Mouse (Mus musculus) neural tube, embryonic 11.5 days (tissue): ENCODE results near the gene Vmn1r171. TPM values are rescaled to one million over a fixed set of nuclear protein-coding genes. Genes with fewer than 3 reads are reported as not detected.
"Not testable (repeated sequence)": the region's sequence is repeated elsewhere in the genome, so short reads cannot be mapped to it uniquely, and the experiment has no call there.

ENCODE experiments used
- ATAC-seq: fragments of 200-750 bp; cut with Nextera tagmentation; 2 replicates; pipeline ENCODE4 v1.8.0; 2017; ENCODE audit warnings: moderate number of reproducible peaks, mild to moderate bottlenecking, moderate TSS enrichment, moderate library complexity; ENCODE audit not compliant: insufficient read depth, low FRiP score, low TSS enrichment
- DNase-seq: peaks from one replicate; pipeline ENCODE4 v3.0.0-alpha.2; 2015; ENCODE audit warnings: low spot score
- H3K27ac ChIP-seq: fragments of 300-500 bp; sonication (generic); 2 replicates; pipeline ENCODE4 v1.5.1; 2014; ENCODE audit warnings: low read depth, mild to moderate bottlenecking, low read length
- H3K27me3 ChIP-seq: fragments of 300-500 bp; sonication (generic); 2 replicates; pipeline ENCODE4 v1.6.1; 2014; ENCODE audit warnings: mild to moderate bottlenecking, low read length, mixed read lengths; ENCODE audit not compliant: control insufficient read depth, insufficient read depth
- H3K36me3 ChIP-seq: fragments of 300-500 bp; sonication (generic); 2 replicates; pipeline ENCODE4 v1.6.1; 2014; ENCODE audit warnings: mild to moderate bottlenecking, low read length, moderate library complexity, mixed read lengths; ENCODE audit not compliant: control insufficient read depth, insufficient read depth
- H3K4me1 ChIP-seq: fragments of 300-500 bp; sonication (generic); 2 replicates; pipeline ENCODE4 v1.6.1; 2014; ENCODE audit warnings: low read length, mixed read lengths; ENCODE audit not compliant: control insufficient read depth, insufficient read depth
- H3K4me2 ChIP-seq: fragments of 300-500 bp; sonication (generic); 2 replicates; pipeline ENCODE4 v1.6.1; 2014; ENCODE audit warnings: low read depth, mild to moderate bottlenecking, moderate library complexity
- H3K4me3 ChIP-seq: fragments of 300-500 bp; sonication (generic); 2 replicates; pipeline ENCODE4 v1.5.1; 2014; ENCODE audit warnings: low read depth, low read length
- H3K9ac ChIP-seq: fragments of 300-500 bp; sonication (generic); 2 replicates; pipeline ENCODE4 v1.6.1; 2014; ENCODE audit warnings: mild to moderate bottlenecking, low read length
- H3K9me3 ChIP-seq: fragments of 300-500 bp; sonication (generic); 2 replicates; pipeline ENCODE4 v1.6.1; 2016; ENCODE audit warnings: low read length; ENCODE audit not compliant: control insufficient read depth
- WGBS: fragments of 180-500 bp; shearing (Covaris S2); extraction: QIAGEN DNeasy Blood & Tissue Kit; methylation state at CpG from one replicate; pipeline ENCODE4 v1.1.7; 2014; 5-methylcytosine and 5-hydroxymethylcytosine counted together
- polyA plus RNA-seq: library from polyadenylated mRNA; unstranded; fragments of >200 nt; fragmentation: Nextera tagmentation; extraction: Ambion mirVana; gene quantifications from 2 replicates; pipeline ENCODE4 v1.2.1, GENCODE M21; 2014

The Vmn1r171 gene
- not detected in 2 replicates for polyA plus RNA-seq

DNA sequence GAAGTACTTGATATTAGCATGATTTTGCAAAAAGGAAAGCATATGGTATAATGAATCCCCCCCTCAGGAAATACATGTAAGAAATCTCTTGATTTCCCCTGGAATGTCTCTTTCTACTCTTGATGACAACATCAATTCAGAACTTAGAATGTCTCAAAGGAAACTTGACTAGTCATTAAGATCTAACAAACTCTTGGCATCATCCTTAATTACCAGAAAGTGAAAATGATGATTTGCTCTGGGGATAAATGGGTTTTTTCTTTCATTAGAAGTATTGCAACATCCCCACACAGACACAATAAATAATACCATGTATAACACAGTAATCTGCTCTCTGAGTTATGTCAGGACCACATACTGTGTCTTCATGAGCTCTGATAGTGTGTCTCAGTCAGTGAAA is at the start of gene Vmn1r171:
Gene Vmn1r171, plus strand, starts transcription at position 301 of the 400 bp plus-strand sequence.
- Histone ChIP-seq H3K27me3 (no peaks in the 10 kb centered on the region), H3K27ac (no peak within 1 kb of the TSS), H3K4me2 (no peak within 1 kb of the TSS), H3K4me3 (no peak within 1 kb of the TSS), H3K9ac (no peak within 1 kb of the TSS), H3K9me3 (no peaks in the 10 kb centered on the region), H3K36me3 (no peaks in the 10 kb centered on the region), H3K4me1 (no peaks in the 10 kb centered on the region)
- no peak for DNase-seq
- no peak for ATAC-seq

- not testable (repeated sequence) for H3K4me1 ChIP-seq, H3K9ac ChIP-seq, H3K27me3 ChIP-seq, H3K27ac ChIP-seq, ATAC-seq, H3K4me3 ChIP-seq, H3K9me3 ChIP-seq, H3K4me2 ChIP-seq, DNase-seq, H3K36me3 ChIP-seq
- WGBS = 46% methylated on average over 1 of the region's 1 CpGs
Measured at GRCm38 (mm10) chr7:23605875-23606274, 24.6 kb upstream of the Vmn1r171 start, which contains the start of gene Vmn1r170. Vmn1r170 (plus strand) TSS chr7:23606175.

DNA sequence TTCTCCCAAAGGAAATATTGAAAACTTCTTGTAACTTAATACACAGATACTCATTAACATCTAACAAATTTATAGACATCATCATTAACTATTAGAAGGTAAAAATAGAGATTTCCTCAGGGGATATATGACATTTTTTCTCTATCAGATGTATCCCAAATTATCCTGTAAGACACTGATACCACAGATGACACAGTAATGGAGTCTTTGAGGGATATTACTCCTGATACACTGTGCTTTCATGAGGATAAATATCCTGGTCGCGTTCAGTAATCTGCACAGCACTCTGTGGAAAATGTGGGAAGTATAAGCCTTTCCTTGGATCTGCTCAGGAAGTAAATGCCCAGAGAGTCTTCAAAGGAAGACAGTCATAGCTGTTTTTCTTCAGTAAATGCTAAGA is 27.5 kb downstream of the Vmn1r171 start, which contains the start of gene Vmn1r172:
Gene Vmn1r172, plus strand, starts transcription at position 301 of the 400 bp plus-strand sequence.
- Histone ChIP-seq H3K36me3 (no peaks in the 10 kb centered on the region), H3K4me2 (no peak within 1 kb of the TSS), H3K9me3 (no peaks in the 10 kb centered on the region), H3K9ac (no peak within 1 kb of the TSS), H3K4me3 (no peak within 1 kb of the TSS), H3K27ac (no peak within 1 kb of the TSS), H3K27me3 (no peaks in the 10 kb centered on the region), H3K4me1 (no peaks in the 10 kb centered on the region)
- 67% methylated on average over 2 of the region's 2 CpGs for WGBS
- no peak for DNase-seq
- no peak for ATAC-seq

Other genes with a start within 250 kb of the Vmn1r171 start
- not detected in 2 replicates for gene Nlrp5, start 244.8 kb upstream of the Vmn1r171 start, polyA plus RNA-seq
- gene Vmn1r167, start 123.5 kb upstream of the Vmn1r171 start, polyA plus RNA-seq = not detected in 2 replicates
- not detected in 2 replicates for gene Vmn1r168, start 91.0 kb upstream of the Vmn1r171 start, polyA plus RNA-seq
- not detected in 2 replicates for gene Vmn1r169, start 55.2 kb upstream of the Vmn1r171 start, polyA plus RNA-seq
- not detected in 2 replicates for gene Vmn1r170, start 24.5 kb upstream of the Vmn1r171 start, polyA plus RNA-seq
- gene Vmn1r172, start 27.6 kb downstream of the Vmn1r171 start, polyA plus RNA-seq = not detected in 2 replicates
- gene Vmn1r173, start 70.0 kb downstream of the Vmn1r171 start, polyA plus RNA-seq = not detected in 2 replicates
- gene Vmn1r174, start 121.5 kb downstream of the Vmn1r171 start, polyA plus RNA-seq = not detected in 2 replicates
- not detected in 2 replicates for gene Vmn1r175, start 179.9 kb downstream of the Vmn1r171 start, polyA plus RNA-seq
- gene Vmn1r176, start 206.7 kb downstream of the Vmn1r171 start, polyA plus RNA-seq = not detected in 2 replicates
- gene Vmn1r177, start 235.7 kb downstream of the Vmn1r171 start, polyA plus RNA-seq = not detected in 2 replicates